Mouse (Mus musculus) heart, postnatal 0 days (tissue): Measurements from ENCODE around the gene Kbtbd12.

Source experiments
- CTCF ChIP-seq: IDR thresholded peaks from 2 replicates; pipeline ENCODE4 v1.5.1; 2016; ENCODE audit warnings: antibody characterized with exemption, control low read depth, low read depth
- EP300 ChIP-seq: IDR thresholded peaks from 2 replicates; pipeline ENCODE4 v1.6.1; 2016; ENCODE audit warnings: antibody characterized with exemption, low read depth

GRCm38 (mm10) chr6:88638917-88639316, 1.2 kb upstream of the Kbtbd12 start:
- TF ChIP-seq CTCF (no peak), EP300 (no peak)
